Mouse (Mus musculus) lung, embryonic 14.5 days (tissue): ENCODE data around the gene Golgb1. TPM values are rescaled to one million over a fixed set of nuclear protein-coding genes. Genes with fewer than 3 reads are reported as not detected.

Experiments
- ATAC-seq: fragments of 200-750 bp; cut with Nextera tagmentation; 2 replicates; pipeline ENCODE4 v1.8.0; 2017; ENCODE audit warnings: mild to moderate bottlenecking, moderate TSS enrichment, moderate library complexity; ENCODE audit not compliant: insufficient read depth
- DNase-seq: peaks from one replicate; pipeline ENCODE4 v3.0.0-alpha.2; 2015
- H3K27ac ChIP-seq: fragments of 300-500 bp; sonication (generic); 2 replicates; pipeline ENCODE4 v1.5.1; 2014; ENCODE audit warnings: low read depth, mild to moderate bottlenecking, moderate library complexity
- H3K27me3 ChIP-seq: fragments of 300-500 bp; sonication (generic); 2 replicates; pipeline ENCODE4 v1.6.1; 2014; ENCODE audit warnings: low read length, control low read depth; ENCODE audit not compliant: insufficient read depth
- H3K36me3 ChIP-seq: fragments of 300-500 bp; sonication (generic); 2 replicates; pipeline ENCODE4 v1.6.1; 2014; ENCODE audit warnings: control low read depth; ENCODE audit not compliant: insufficient read depth
- H3K4me1 ChIP-seq: fragments of 300-500 bp; sonication (generic); 2 replicates; pipeline ENCODE4 v1.6.1; 2014; ENCODE audit warnings: antibody characterized with exemption, control low read depth; ENCODE audit not compliant: insufficient read depth
- H3K4me2 ChIP-seq: fragments of 300-500 bp; sonication (generic); 2 replicates; pipeline ENCODE4 v1.6.1; 2014; ENCODE audit warnings: mild to moderate bottlenecking
- H3K4me3 ChIP-seq: fragments of 300-500 bp; sonication (generic); 2 replicates; pipeline ENCODE4 v1.5.1; 2014; ENCODE audit warnings: low read depth, low read length
- H3K9ac ChIP-seq: fragments of 300-500 bp; sonication (generic); 2 replicates; pipeline ENCODE4 v1.6.1; 2014
- H3K9me3 ChIP-seq: fragments of 300-500 bp; sonication (generic); 2 replicates; pipeline ENCODE4 v1.6.1; 2016; ENCODE audit warnings: low read depth, low read length, control low read depth
- CTCF ChIP-seq: IDR thresholded peaks from 2 replicates; pipeline ENCODE4 v1.5.1; 2016; ENCODE audit warnings: antibody characterized with exemption, low read depth
- WGBS: fragments of 180-500 bp; shearing (Covaris S2); extraction: QIAGEN DNeasy Blood & Tissue Kit; methylation state at CpG from one replicate; pipeline ENCODE4 v1.1.7; 2014; 5-methylcytosine and 5-hydroxymethylcytosine counted together
- polyA plus RNA-seq: library from polyadenylated mRNA; unstranded; fragments of >200 nt; fragmentation: Nextera tagmentation; extraction: Ambion mirVana; gene quantifications from 2 replicates; pipeline ENCODE4 v1.2.1, GENCODE M21; 2014

Gene Golgb1
- polyA plus RNA-seq, 1 experiment from 2014 or later: 89.9 TPM

DNA sequence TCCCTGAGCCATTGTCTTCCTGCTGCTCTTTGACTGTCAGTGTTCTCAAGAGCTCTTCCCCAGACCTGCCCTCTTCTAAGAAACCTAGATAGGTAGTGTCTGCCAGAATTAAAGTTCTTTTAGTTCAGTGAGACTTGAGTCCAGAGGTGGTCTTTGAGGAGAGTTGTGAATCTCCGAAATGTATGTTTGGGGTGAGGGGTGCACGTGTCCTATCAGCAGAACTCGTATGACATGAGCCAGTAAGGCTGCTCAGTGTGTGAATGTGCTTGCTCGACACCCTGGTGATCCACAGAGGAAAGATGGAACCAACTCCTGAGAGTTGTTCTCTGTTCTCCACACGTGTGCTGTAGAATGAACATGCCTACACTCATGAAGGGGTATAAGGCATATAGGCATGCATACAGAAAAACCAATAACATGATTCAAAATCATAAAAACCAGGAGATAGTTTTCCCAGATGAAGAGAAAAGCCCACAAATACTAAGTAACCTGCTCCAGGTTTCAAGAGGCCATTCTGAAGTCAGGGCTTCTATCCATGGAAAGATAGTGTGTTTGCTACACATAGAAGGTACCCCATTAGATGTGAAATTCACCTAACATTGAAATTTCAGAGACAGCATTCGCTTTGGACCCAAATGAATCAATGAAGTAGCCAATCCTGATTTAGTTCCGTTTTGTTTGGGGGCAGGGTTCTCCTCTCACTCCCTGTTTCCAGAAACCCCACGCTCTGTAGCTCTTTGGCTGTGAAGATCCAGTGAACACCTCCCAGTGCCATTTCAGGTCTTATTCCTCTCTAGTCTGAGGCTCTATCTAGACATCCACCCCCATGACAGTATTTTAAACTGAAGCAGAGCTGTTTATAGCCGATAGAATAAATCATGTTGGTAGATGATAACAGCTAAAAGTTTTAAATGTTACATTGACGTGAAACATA is 51.8 kb downstream of the Golgb1 start:
- Histone ChIP-seq H3K4me1 (no peaks in the 10 kb centered on the region), H3K27me3 (no peaks in the 10 kb centered on the region), H3K9me3 (no peaks in the 10 kb centered on the region), H3K27ac (no peak overlapping the region), H3K36me3 (peaks cover 77% of the 10 kb centered on the region), H3K4me2 (no peak overlapping the region), H3K4me3 (no peak overlapping the region), H3K9ac (no peak overlapping the region)
- TF ChIP-seq CTCF: no peak
- WGBS: 90% methylated on average over 10 of the region's 10 CpGs
- DNase-seq (no peak), ATAC-seq (no peak)

DNA sequence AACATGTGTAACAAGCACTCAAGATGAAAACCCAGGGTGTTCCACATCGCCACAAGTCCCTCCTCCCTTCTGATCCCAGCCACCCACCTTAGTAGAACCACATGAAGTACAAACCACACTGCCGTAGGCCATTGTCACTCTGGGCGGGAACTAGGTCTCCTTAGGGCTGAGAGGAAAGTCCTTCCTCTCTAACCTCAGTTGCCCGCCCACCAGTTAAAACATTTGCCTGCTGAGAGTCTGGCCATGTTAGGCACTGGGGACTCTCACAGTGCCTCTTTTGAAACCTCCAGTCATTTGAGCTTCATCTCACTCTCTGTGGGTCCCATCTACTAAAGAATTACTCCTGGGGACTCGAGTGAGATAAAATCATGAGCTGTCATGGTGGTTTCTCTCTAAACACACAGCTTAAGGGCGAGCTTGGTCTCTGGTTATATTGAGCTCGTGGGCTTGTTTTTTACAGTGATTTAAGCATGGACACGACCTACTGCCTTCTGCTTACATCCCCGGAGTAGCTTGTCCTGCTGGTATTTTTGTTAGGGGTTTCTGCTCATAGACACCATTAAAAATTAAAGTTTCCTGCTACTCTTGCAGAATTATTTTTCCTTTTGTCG is 52.7 kb downstream of the Golgb1 start:
- Histone ChIP-seq H3K9me3 (no peaks in the 10 kb centered on the region), H3K4me2 (no peak overlapping the region), H3K4me1 (no peaks in the 10 kb centered on the region), H3K27ac (no peak overlapping the region), H3K9ac (no peak overlapping the region), H3K27me3 (no peaks in the 10 kb centered on the region), H3K36me3 (peaks cover 81% of the 10 kb centered on the region), H3K4me3 (no peak overlapping the region)
- no peak for TF ChIP-seq CTCF
- ATAC-seq: no peak
- DNase-seq: no peak
- WGBS: 82% methylated on average over 10 of the region's 10 CpGs

DNA sequence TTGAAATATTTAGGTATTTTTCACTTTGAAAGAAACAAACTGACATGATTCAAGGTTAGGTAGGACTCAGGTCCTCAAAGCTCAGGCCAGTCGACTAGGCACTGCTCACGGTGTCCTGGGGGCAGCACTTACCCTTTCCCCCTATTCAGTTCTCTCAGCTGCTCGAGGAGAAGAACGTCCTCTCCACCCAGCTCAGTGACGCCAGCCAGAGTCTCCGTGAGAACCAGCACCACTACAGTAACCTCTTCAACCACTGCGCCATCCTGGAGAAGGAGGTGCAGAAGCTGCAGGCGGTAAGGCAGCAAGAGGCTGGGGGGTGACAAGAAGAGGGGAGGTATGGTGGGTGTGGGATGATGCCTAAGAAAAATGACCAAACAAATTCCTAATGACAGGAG is 53.2 kb downstream of the Golgb1 start:
- DNase-seq: no peak

DNA sequence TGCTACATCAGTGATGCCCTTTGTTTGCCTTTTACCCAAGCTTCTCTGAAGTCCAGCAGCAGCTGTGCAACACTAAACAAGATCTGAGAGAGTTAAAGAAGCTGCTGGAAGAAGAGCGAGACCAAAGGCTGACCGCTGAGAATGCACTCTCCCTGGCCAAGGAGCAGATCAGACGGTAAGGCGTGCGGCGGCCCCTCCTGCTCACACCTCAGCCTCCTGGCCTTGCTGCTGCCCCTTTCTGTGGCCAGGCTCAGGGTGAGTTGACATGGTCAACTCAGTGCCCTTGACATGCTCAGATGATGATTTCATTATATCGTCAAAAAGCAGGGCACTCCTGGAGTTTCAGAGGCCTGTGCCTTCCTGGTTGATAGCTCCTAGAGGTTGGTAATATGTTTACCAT is 54.3 kb downstream of the Golgb1 start:
- no peak overlapping the region for H3K27ac ChIP-seq
- H3K9me3 ChIP-seq: no peaks in the 10 kb centered on the region
- H3K4me1 ChIP-seq: no peaks in the 10 kb centered on the region
- no peak overlapping the region for H3K4me3 ChIP-seq
- H3K4me2 ChIP-seq: no peak overlapping the region
- H3K9ac ChIP-seq: no peak overlapping the region
- no peaks in the 10 kb centered on the region for H3K27me3 ChIP-seq
- DNase-seq: no peak
- no peak for TF ChIP-seq CTCF
- WGBS: 93% methylated on average over 7 of the region's 7 CpGs
- peaks cover 83% of the 10 kb centered on the region for H3K36me3 ChIP-seq
- no peak for ATAC-seq

More for the DNA sequence above, 53.2 kb downstream of the Golgb1 start:
- H3K36me3 ChIP-seq: peaks cover 82% of the 10 kb centered on the region
- no peak overlapping the region for H3K27ac ChIP-seq
- 90% methylated on average over 8 of the region's 8 CpGs for WGBS
- H3K9ac ChIP-seq: no peak overlapping the region
- no peaks in the 10 kb centered on the region for H3K27me3 ChIP-seq
- no peaks in the 10 kb centered on the region for H3K4me1 ChIP-seq
- no peak for TF ChIP-seq CTCF
- no peak overlapping the region for H3K4me3 ChIP-seq
- H3K4me2 ChIP-seq: no peak overlapping the region
- no peaks in the 10 kb centered on the region for H3K9me3 ChIP-seq
- no peak for ATAC-seq

DNA sequence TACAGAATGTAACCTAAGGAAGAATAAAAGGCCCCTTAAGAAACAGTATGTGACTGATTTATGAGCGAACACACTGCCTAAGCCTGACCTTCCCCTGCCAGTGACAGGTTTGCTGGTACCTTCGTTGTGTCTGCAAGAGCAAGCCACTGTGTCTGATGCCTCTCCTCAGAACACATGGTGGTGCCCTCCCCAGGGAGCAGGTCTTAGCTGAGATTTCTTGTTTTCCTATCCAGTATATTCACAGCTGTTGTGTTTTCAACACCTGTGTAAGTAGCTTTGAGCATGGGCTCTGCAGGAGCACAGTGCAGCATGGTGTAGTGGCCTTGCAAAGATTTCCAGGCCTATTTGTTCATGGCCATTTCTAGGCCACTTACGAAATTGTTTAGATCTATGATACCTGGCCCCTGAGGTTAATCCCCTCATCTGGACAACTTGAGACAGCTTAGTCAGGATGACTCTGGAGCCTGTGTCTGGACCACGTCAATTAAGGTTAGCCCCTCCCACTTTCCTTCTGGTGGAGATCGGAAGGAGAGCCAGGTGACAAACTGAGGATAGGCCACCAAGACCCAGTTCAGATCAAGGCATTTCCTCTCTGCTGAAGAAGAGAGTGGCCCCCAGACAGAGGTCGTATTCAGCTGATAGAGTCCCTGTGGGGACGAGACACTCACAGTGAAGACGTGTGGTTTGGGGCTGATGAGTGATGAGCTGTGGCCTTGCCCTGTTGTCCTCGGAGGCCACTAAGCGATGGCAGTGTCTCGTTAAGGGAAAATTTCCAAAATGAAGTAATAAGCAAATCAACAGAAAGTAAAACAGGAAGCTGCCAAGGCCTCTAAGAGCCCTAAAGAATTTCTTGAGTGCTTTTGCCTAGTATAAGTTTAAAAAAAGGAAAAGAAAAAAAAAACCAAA is 55.5 kb downstream of the Golgb1 start:
- 60% methylated on average over 11 of the region's 11 CpGs for WGBS
- Histone ChIP-seq H3K9ac (no peak overlapping the region), H3K4me1 (no peaks in the 10 kb centered on the region), H3K9me3 (no peaks in the 10 kb centered on the region), H3K27me3 (no peaks in the 10 kb centered on the region), H3K4me2 (no peak overlapping the region), H3K4me3 (no peak overlapping the region), H3K27ac (no peak overlapping the region), H3K36me3 (peaks cover 75% of the 10 kb centered on the region)
- ATAC-seq (no peak), DNase-seq (no peak)
- no peak for TF ChIP-seq CTCF

GRCm38 (mm10) chr16:36931381-36931780 is 56.4 kb downstream of the Golgb1 start:
- no peak for TF ChIP-seq CTCF
- no peak overlapping the region for H3K27ac ChIP-seq
- no peaks in the 10 kb centered on the region for H3K4me1 ChIP-seq
- 87% methylated on average over 10 of the region's 10 CpGs for WGBS
- no peaks in the 10 kb centered on the region for H3K27me3 ChIP-seq
- no peak for DNase-seq
- H3K36me3 ChIP-seq: peaks cover 66% of the 10 kb centered on the region
- ATAC-seq: no peak
- no peaks in the 10 kb centered on the region for H3K9me3 ChIP-seq
- no peak overlapping the region for H3K9ac ChIP-seq
- no peak overlapping the region for H3K4me3 ChIP-seq
- H3K4me2 ChIP-seq: no peak overlapping the region
